8 mouse cellular contexts compared by ENCODE assay signal in the genomic region with DNA sequence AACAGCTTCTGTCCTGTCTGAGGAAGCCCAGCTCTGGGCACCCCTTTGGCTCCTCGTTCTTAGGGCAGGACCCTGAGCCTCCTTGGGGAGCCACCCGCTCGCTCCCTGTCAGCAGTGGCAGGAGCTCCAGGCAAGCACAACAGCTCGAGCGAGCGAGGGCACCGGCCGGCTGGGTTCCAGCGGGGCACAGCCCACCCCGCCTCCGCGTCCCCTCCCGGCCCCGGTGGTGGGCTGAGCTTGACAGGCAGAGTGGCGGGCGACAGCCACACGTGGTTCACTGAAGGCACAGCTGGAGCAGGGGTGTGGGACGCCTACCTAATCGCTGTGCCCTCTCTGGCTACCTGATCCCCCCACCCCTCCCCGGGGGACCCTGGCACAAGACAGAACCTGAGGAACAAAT. TPM values are rescaled to one million over a fixed set of nuclear protein-coding genes. Genes with fewer than 3 reads are reported as not detected.
A peak's percentile ranks its signal among the peaks of the same experiment; 100 is the strongest.
DNase-seq lines count a peak whose midpoint lies in the region; ATAC-seq and TF ChIP-seq lines count a peak whose summit lies in the region.

No protein-coding gene starts in this region.

- TF ChIP-seq EP300 in heart, adult 2 months (IDR thresholded peaks at IDR 0.05; ENCODE audit: insufficient read depth, low read depth, low read length): no peak

- intact Hi-C loops in heart, adult 2 months (cut with DNase I): loop anchor here (1.0 kb wide), 1 partner anchor 243 kb away; no protein-coding TSS in a partner anchor

- H3K4me1 ChIP-seq in heart, adult 2 months (ENCODE audit: control insufficient read depth, insufficient read depth, low read length): no peaks in the 10 kb centered on the region
- H3K4me1 ChIP-seq in E14TG2a.4 (replicated peaks; ENCODE audit: low read depth, low read length): peaks cover 14% of the 10 kb centered on the region
- H3K4me1 ChIP-seq in forebrain, embryonic 14.5 days (ENCODE audit: control insufficient read depth, insufficient read depth, low read length): peaks cover 7% of the 10 kb centered on the region
- H3K4me1 ChIP-seq in liver, embryonic 15.5 days (replicated peaks): 0 out of 2 replicates have a peak, but pooled peaks cover 3% of the 10 kb centered on the region

- peaks cover 3% of the 10 kb centered on the region; the same call in 1 of the 2 replicates for H3K27me3 ChIP-seq in heart, adult 2 months (ENCODE audit: control insufficient read depth, insufficient read depth, low read length)
- H3K27me3 ChIP-seq in E14TG2a.4 (ENCODE audit: insufficient read depth, low read length): peaks cover 59% of the 10 kb centered on the region
- peaks cover 9% of the 10 kb centered on the region for H3K27me3 ChIP-seq in forebrain, embryonic 14.5 days (replicated peaks; ENCODE audit: control insufficient read depth, insufficient read depth, low read length)
- peaks cover 46% of the 10 kb centered on the region for H3K27me3 ChIP-seq in liver, embryonic 15.5 days

- peak overlapping the region; percentile 41 for H3K4me3 ChIP-seq in heart, adult 2 months
- peak overlapping the region; percentile 81 for H3K4me3 ChIP-seq in E14TG2a.4 (replicated peaks; ENCODE audit: low read length)
- peak overlapping the region; percentile 43 for H3K4me3 ChIP-seq in forebrain, embryonic 14.5 days (ENCODE audit: low read depth, low read length)
- H3K4me3 ChIP-seq in liver, embryonic 15.5 days (replicated peaks): peak overlapping the region; percentile 33

- H3K79me2 ChIP-seq in heart, adult 2 months (replicated peaks; ENCODE audit: control insufficient read depth, insufficient read depth, low read length): no peaks in the 10 kb centered on the region

- H3K36me3 ChIP-seq in heart, adult 2 months (ENCODE audit: control insufficient read depth, insufficient read depth, low read length): no peaks in the 10 kb centered on the region
- H3K36me3 ChIP-seq in E14TG2a.4 (ENCODE audit: insufficient read depth, low read length): no peaks in the 10 kb centered on the region
- no peaks in the 10 kb centered on the region for H3K36me3 ChIP-seq in forebrain, embryonic 14.5 days (ENCODE audit: control insufficient read depth, insufficient read depth, low read length)
- H3K36me3 ChIP-seq in liver, embryonic 15.5 days (replicated peaks): no peaks in the 10 kb centered on the region

- no peak for DNase-seq in heart, adult 2 months
- no peak for DNase-seq in heart, adult 8-10 months (ENCODE audit: low spot score)
- peak; percentile 36 for DNase-seq in forebrain, embryonic 14.5 days (ENCODE audit: low spot score)
- no peak for DNase-seq in spleen, postnatal 10 days (ENCODE audit: low spot score in 2 of 2)
- no peak for DNase-seq in kidney, postnatal 36 days

- peak overlapping the region; percentile 97 for H3K4me2 ChIP-seq in forebrain, embryonic 14.5 days (ENCODE audit: low read length)
- peak overlapping the region; percentile 64; the same call in 1 of the 2 replicates for H3K4me2 ChIP-seq in liver, embryonic 15.5 days

- no peaks in the 10 kb centered on the region for H3K9me3 ChIP-seq in E14TG2a.4 (ENCODE audit: low read length)
- no peaks in the 10 kb centered on the region for H3K9me3 ChIP-seq in forebrain, embryonic 14.5 days (replicated peaks; ENCODE audit: control insufficient read depth, low read length)
- no peaks in the 10 kb centered on the region for H3K9me3 ChIP-seq in liver, embryonic 15.5 days (replicated peaks)

- no peak for TF ChIP-seq CTCF in heart, adult 2 months (IDR thresholded peaks at IDR 0.05)
- TF ChIP-seq CTCF in E14TG2a.4 (conservative IDR thresholded peaks at IDR 0.05; ENCODE audit: low read length): no peak

- no peak for TF ChIP-seq POLR2A in heart, adult 2 months (IDR thresholded peaks at IDR 0.05; ENCODE audit: insufficient read depth, low read depth, low read length)

- 2% methylated on average over 20 of the region's 20 CpGs for WGBS in heart, adult 2 months
- 1% methylated on average over 20 of the region's 20 CpGs for WGBS in forebrain, embryonic 14.5 days
- 2% methylated on average over 20 of the region's 20 CpGs for WGBS in liver, embryonic 15.5 days (ENCODE audit: insufficient replicate concordance)

- peak overlapping the region; percentile 23; the same call in 1 of the 2 replicates for H3K27ac ChIP-seq in heart, adult 2 months
- H3K27ac ChIP-seq in forebrain, embryonic 14.5 days (ENCODE audit: low read depth, low read length): no peak overlapping the region
- H3K27ac ChIP-seq in liver, embryonic 15.5 days (replicated peaks): no peak overlapping the region

- peak overlapping the region; percentile 12; the same call in 1 of the 2 replicates for H3K9ac ChIP-seq in heart, adult 2 months (ENCODE audit: low read depth, low read length)
- peak overlapping the region; percentile 53 for H3K9ac ChIP-seq in forebrain, embryonic 14.5 days (ENCODE audit: low read length)
- no peak overlapping the region for H3K9ac ChIP-seq in liver, embryonic 15.5 days

- peak; percentile 61 for ATAC-seq in forebrain, embryonic 14.5 days
- no peak for ATAC-seq in liver, embryonic 15.5 days (ENCODE audit: insufficient read depth)
- ATAC-seq in cerebellum, adult (ENCODE audit: insufficient number of reproducible peaks, low FRiP score, low TSS enrichment): no peak

RNA-seq across cellular contexts. Expression of a gene that starts 0.5 kb away (rescaled TPM):
- total RNA-seq in heart, adult 2 months (2021): under 1 TPM; 0.05 to 0.30 TPM
- polyA plus RNA-seq in heart, adult 2 months (2012; rRNA removed): 0.12 and 0.27 TPM in 2 replicates
- total RNA-seq in heart, adult 8-10 months (2022): under 1 TPM; 0.17 to 0.53 (median 0.25) TPM
- 5.1 and 8.3 TPM in 2 replicates for polyA plus RNA-seq in forebrain, embryonic 14.5 days (2014; fragmentation: Nextera tagmentation; extraction: Ambion mirVana)
- polyA plus RNA-seq in liver, embryonic 15.5 days (2015; fragmentation: Nextera tagmentation; extraction: Ambion mirVana): not detected in 2 replicates

RNA-seq across cellular contexts. Expression of a gene that starts 16.7 kb away (rescaled TPM):
- total RNA-seq in heart, adult 2 months (2021): 1 to 10 TPM; 8.1 to 8.5 TPM
- 6.8 and 7.9 TPM in 2 replicates for polyA plus RNA-seq in heart, adult 2 months (2012; rRNA removed)
- total RNA-seq in heart, adult 8-10 months (2022): 1 to 10 TPM; 6.5 to 9.9 (median 8.4) TPM
- polyA plus RNA-seq in forebrain, embryonic 14.5 days (2014; fragmentation: Nextera tagmentation; extraction: Ambion mirVana): 88.6 and 88.8 TPM in 2 replicates
- polyA plus RNA-seq in liver, embryonic 15.5 days (2015; fragmentation: Nextera tagmentation; extraction: Ambion mirVana): 54.8 and 56.2 TPM in 2 replicates
